Mouse (Mus musculus) stomach, postnatal 0 days (tissue): ENCODE data around the gene Gm20715.

Experiments
- CTCF ChIP-seq: IDR thresholded peaks from 2 replicates; pipeline ENCODE4 v1.5.1; 2016; ENCODE audit warnings: antibody characterized with exemption, low read depth, mild to moderate bottlenecking, moderate library complexity
- EP300 ChIP-seq: optimal IDR thresholded peaks from 2 replicates; pipeline ENCODE3; 2016; ENCODE audit warnings: antibody characterized with exemption

DNA sequence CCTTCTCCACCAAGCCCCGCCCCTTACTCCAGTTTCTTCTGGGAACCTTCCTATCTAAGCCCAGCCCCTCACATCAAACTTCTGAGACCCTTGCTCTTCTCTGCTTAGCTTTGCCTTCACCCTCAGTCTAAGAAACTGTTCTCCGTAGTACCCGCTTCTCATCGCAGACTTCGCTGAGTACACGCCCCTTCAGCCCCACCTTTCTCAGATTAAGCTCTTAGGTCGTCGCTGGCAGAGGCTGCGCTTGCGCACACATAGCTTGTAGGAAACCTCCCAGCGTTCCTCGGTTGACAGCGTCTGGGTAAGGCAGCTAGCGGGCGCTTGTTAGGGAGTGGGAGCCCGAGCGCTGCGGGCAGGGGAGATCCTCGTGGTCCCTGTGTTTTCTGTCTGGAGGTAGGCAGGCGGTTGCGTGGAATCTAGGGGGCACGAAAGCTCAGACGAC, 47.0 kb upstream of the Gm20715 start, which contains the start of gene Zfp78:
- TF ChIP-seq CTCF: peak; percentile 67
- no peak for TF ChIP-seq EP300
